Mouse (Mus musculus) forebrain, postnatal 0 days (tissue): ENCODE data around the gene Odf3l2. TPM values are rescaled to one million over a fixed set of nuclear protein-coding genes. Genes with fewer than 3 reads are reported as not detected.

Experiments used
- ATAC-seq: fragments of 200-750 bp; cut with Nextera tagmentation; 2 replicates; pipeline ENCODE4 v1.8.0; 2017; ENCODE audit warnings: mild to moderate bottlenecking, moderate library complexity
- DNase-seq: peaks from one replicate; pipeline ENCODE4 v3.0.0-alpha.2; 2015
- H3K27ac ChIP-seq: fragments of 300-500 bp; sonication (generic); 2 replicates; pipeline ENCODE4 v1.5.1; 2014; ENCODE audit warnings: low read depth, mild to moderate bottlenecking, antibody characterized with exemption, low read length, moderate library complexity, mixed read lengths
- H3K27me3 ChIP-seq: fragments of 300-500 bp; sonication (generic); 2 replicates; pipeline ENCODE4 v1.6.1; 2014; ENCODE audit warnings: mild to moderate bottlenecking, low read length, mixed read lengths; ENCODE audit not compliant: insufficient read depth
- H3K36me3 ChIP-seq: fragments of 300-500 bp; sonication (generic); 2 replicates; pipeline ENCODE4 v1.6.1; 2014; ENCODE audit warnings: mild to moderate bottlenecking, moderate library complexity; ENCODE audit not compliant: insufficient read depth
- H3K4me1 ChIP-seq: fragments of 300-500 bp; sonication (generic); 2 replicates; pipeline ENCODE4 v1.6.1; 2014; ENCODE audit warnings: antibody characterized with exemption; ENCODE audit not compliant: insufficient read depth
- H3K4me2 ChIP-seq: fragments of 300-500 bp; sonication (generic); 2 replicates; pipeline ENCODE4 v1.6.1; 2014; ENCODE audit warnings: low read depth, mild to moderate bottlenecking, moderate library complexity
- H3K4me3 ChIP-seq: fragments of 300-500 bp; sonication (generic); 2 replicates; pipeline ENCODE4 v1.5.1; 2014; ENCODE audit warnings: low read depth, low read length, mixed read lengths
- H3K9ac ChIP-seq: fragments of 300-500 bp; sonication (generic); 2 replicates; pipeline ENCODE4 v1.6.1; 2014; ENCODE audit warnings: mild to moderate bottlenecking
- H3K9me3 ChIP-seq: fragments of 300-500 bp; sonication (generic); 2 replicates; pipeline ENCODE4 v1.6.1; 2016; ENCODE audit warnings: low read length
- CTCF ChIP-seq: sonication (generic); IDR thresholded peaks from 2 replicates; pipeline ENCODE4 v1.5.1; 2016; ENCODE audit warnings: antibody characterized with exemption, control low read depth, low read depth
- WGBS: fragments of 180-500 bp; shearing (Covaris S2); extraction: QIAGEN DNeasy Blood & Tissue Kit; methylation state at CpG from one replicate; pipeline ENCODE4 v1.1.7; 2014; 5-methylcytosine and 5-hydroxymethylcytosine counted together
- polyA plus RNA-seq: library from polyadenylated mRNA; unstranded; fragments of >200 nt; fragmentation: Nextera tagmentation; extraction: Ambion mirVana; gene quantifications from 2 replicates; pipeline ENCODE4 v1.2.1, GENCODE M21; 2015
- total RNA-seq: library from RNA; depleted of rRNA; stranded (reverse); fragments of >200 nt; gene quantifications from 2 replicates; pipeline ENCODE4 v1.2.3, GENCODE M21; 2014

Gene Odf3l2
- total and polyA plus RNA-seq, 2 experiments from 2014 or later = 0.52 to 0.81 TPM

GRCm38 (mm10) chr10:79686691-79687090 is 41.2 kb upstream of the Odf3l2 start:
- Histone ChIP-seq H3K27me3 (no peaks in the 10 kb centered on the region), H3K4me2 (no peak overlapping the region), H3K4me3 (no peak overlapping the region), H3K9me3 (no peaks in the 10 kb centered on the region), H3K36me3 (peaks cover 54% of the 10 kb centered on the region), H3K4me1 (0 out of 2 replicates have a peak, but pooled peaks cover 11% of the 10 kb centered on the region), H3K27ac (no peak overlapping the region), H3K9ac (no peak overlapping the region)
- DNase-seq = no peak
- no peak for TF ChIP-seq CTCF
- ATAC-seq = no peak
- WGBS = 96% methylated on average over 1 of the region's 1 CpGs

GRCm38 (mm10) chr10:79686219-79686618 is 40.7 kb upstream of the Odf3l2 start:
- WGBS = 83% methylated on average over 2 of the region's 2 CpGs
- TF ChIP-seq CTCF = no peak
- no peak overlapping the region for H3K27ac ChIP-seq
- DNase-seq (no peak), ATAC-seq (no peak)
- H3K9me3 ChIP-seq = no peaks in the 10 kb centered on the region
- H3K27me3 ChIP-seq = no peaks in the 10 kb centered on the region
- peaks cover 11% of the 10 kb centered on the region; the same call in 1 of the 2 replicates for H3K4me1 ChIP-seq
- no peak overlapping the region for H3K9ac ChIP-seq
- peaks cover 54% of the 10 kb centered on the region for H3K36me3 ChIP-seq
- no peak overlapping the region for H3K4me2 ChIP-seq
- H3K4me3 ChIP-seq = no peak overlapping the region

- Histone ChIP-seq H3K4me2 (no peak overlapping the region), H3K36me3 (peaks cover 53% of the 10 kb centered on the region), H3K9me3 (no peaks in the 10 kb centered on the region), H3K4me1 (peaks cover 15% of the 10 kb centered on the region; the same call in 1 of the 2 replicates), H3K4me3 (no peak overlapping the region), H3K9ac (no peak overlapping the region), H3K27ac (no peak overlapping the region), H3K27me3 (no peaks in the 10 kb centered on the region)
- ATAC-seq (no peak), DNase-seq (no peak)
- TF ChIP-seq CTCF = no peak
- 94% methylated on average over 25 of the region's 25 CpGs for WGBS
Observed at GRCm38 (mm10) chr10:79684770-79685600, 39.4 kb upstream of the Odf3l2 start.

GRCm38 (mm10) chr10:79683726-79684640 is 38.4 kb upstream of the Odf3l2 start:
- TF ChIP-seq CTCF = no peak
- H3K9me3 ChIP-seq = no peaks in the 10 kb centered on the region
- ATAC-seq = no peak
- peak overlapping the region; percentile 70 for H3K4me3 ChIP-seq
- H3K27me3 ChIP-seq = no peaks in the 10 kb centered on the region
- H3K9ac ChIP-seq = peak overlapping the region; percentile 82; the same call in 1 of the 2 replicates
- H3K27ac ChIP-seq = no peak overlapping the region
- H3K4me1 ChIP-seq = peaks cover 15% of the 10 kb centered on the region; the same call in 1 of the 2 replicates
- 92% methylated on average over 6 of the region's 6 CpGs for WGBS
- no peak for DNase-seq
- H3K36me3 ChIP-seq = peaks cover 45% of the 10 kb centered on the region
- H3K4me2 ChIP-seq = peak overlapping the region; percentile 90

- DNase-seq (peak; percentile 50), ATAC-seq (no peak)
- peak; percentile 63 for TF ChIP-seq CTCF
- no peaks in the 10 kb centered on the region for H3K9me3 ChIP-seq
- H3K4me3 ChIP-seq = peak overlapping the region; percentile 70
- peak overlapping the region; percentile 82 for H3K9ac ChIP-seq
- peak overlapping the region; percentile 90 for H3K4me2 ChIP-seq
- peak overlapping the region; percentile 81 for H3K27ac ChIP-seq
- H3K36me3 ChIP-seq = peaks cover 36% of the 10 kb centered on the region
- WGBS = 6% methylated on average over 10 of the region's 10 CpGs
- H3K4me1 ChIP-seq = peaks cover 15% of the 10 kb centered on the region; the same call in 1 of the 2 replicates
- H3K27me3 ChIP-seq = no peaks in the 10 kb centered on the region
Observed at GRCm38 (mm10) chr10:79682916-79683582, 37.5 kb upstream of the Odf3l2 start.

GRCm38 (mm10) chr10:79682551-79682915 is 37.0 kb upstream of the Odf3l2 start:
- DNase-seq (no peak), ATAC-seq (no peak)
- H3K9me3 ChIP-seq = no peaks in the 10 kb centered on the region
- WGBS = 0% methylated on average over 10 of the region's 10 CpGs
- H3K4me2 ChIP-seq = peak overlapping the region; percentile 90
- H3K27ac ChIP-seq = peak overlapping the region; percentile 81
- peaks cover 30% of the 10 kb centered on the region for H3K36me3 ChIP-seq
- H3K9ac ChIP-seq = peak overlapping the region; percentile 82
- H3K27me3 ChIP-seq = no peaks in the 10 kb centered on the region
- H3K4me1 ChIP-seq = peaks cover 15% of the 10 kb centered on the region; the same call in 1 of the 2 replicates
- peak overlapping the region; percentile 70 for H3K4me3 ChIP-seq
- TF ChIP-seq CTCF = no peak
